Mouse (Mus musculus) cerebellum, adult 11 months (tissue): ENCODE results near the gene Epb41l5.

ENCODE experiments used
- DNase-seq: peaks from one replicate; pipeline ENCODE4 v3.0.0; 2022

Epb41l5 gene

GRCm38 (mm10) chr1:119648205-119649111 is at the start of gene Epb41l5:
TSS of gene Epb41l5 (minus strand) at chr1:119649000.
- peak; percentile 60 for DNase-seq

- DNase-seq = no peak
Observed at GRCm38 (mm10) chr1:119696860-119697259, 48.1 kb upstream of the Epb41l5 start.

- no peak for DNase-seq
Observed at GRCm38 (mm10) chr1:119685773-119686558, 37.2 kb upstream of the Epb41l5 start.

- DNase-seq = no peak
Observed at GRCm38 (mm10) chr1:119681663-119682213, 32.9 kb upstream of the Epb41l5 start.

- no peak for DNase-seq
Observed at GRCm38 (mm10) chr1:119674984-119675383, 26.2 kb upstream of the Epb41l5 start.

- DNase-seq = no peak
Observed at GRCm38 (mm10) chr1:119666904-119667303, 18.1 kb upstream of the Epb41l5 start.

GRCm38 (mm10) chr1:119654307-119654706 is 5.5 kb upstream of the Epb41l5 start:
- no peak for DNase-seq

- peak; percentile 11 for DNase-seq
Observed at GRCm38 (mm10) chr1:119650386-119650785, 1.6 kb upstream of the Epb41l5 start.

- no peak for DNase-seq
Observed at GRCm38 (mm10) chr1:119649627-119650026, 827 bp upstream of the Epb41l5 start.

- DNase-seq = no peak
Observed at GRCm38 (mm10) chr1:119646356-119646755, 2.4 kb downstream of the Epb41l5 start.

- no peak for DNase-seq
Observed at GRCm38 (mm10) chr1:119642367-119642766, 6.4 kb downstream of the Epb41l5 start.

GRCm38 (mm10) chr1:119641090-119641812 is 7.5 kb downstream of the Epb41l5 start:
- DNase-seq = no peak

- DNase-seq = no peak
Observed at GRCm38 (mm10) chr1:119640006-119640405, 8.8 kb downstream of the Epb41l5 start.

- no peak for DNase-seq
Observed at GRCm38 (mm10) chr1:119637188-119638023, 11.4 kb downstream of the Epb41l5 start.

GRCm38 (mm10) chr1:119634746-119635145 is 14.1 kb downstream of the Epb41l5 start:
- no peak for DNase-seq

GRCm38 (mm10) chr1:119630428-119630827 is 18.4 kb downstream of the Epb41l5 start:
- no peak for DNase-seq

- no peak for DNase-seq
Observed at GRCm38 (mm10) chr1:119626837-119627236, 22.0 kb downstream of the Epb41l5 start.

- no peak for DNase-seq
Observed at GRCm38 (mm10) chr1:119624444-119624843, 24.4 kb downstream of the Epb41l5 start.

GRCm38 (mm10) chr1:119605396-119605795 is 43.4 kb downstream of the Epb41l5 start:
- DNase-seq = no peak

GRCm38 (mm10) chr1:119602448-119602847 is 46.4 kb downstream of the Epb41l5 start:
- no peak for DNase-seq

- DNase-seq = no peak
Observed at GRCm38 (mm10) chr1:119598855-119599254, 49.9 kb downstream of the Epb41l5 start.

- no peak for DNase-seq
Observed at GRCm38 (mm10) chr1:119596954-119597480, 51.8 kb downstream of the Epb41l5 start.
